9 mouse cellular contexts compared by ENCODE assay signal in the genomic region with DNA sequence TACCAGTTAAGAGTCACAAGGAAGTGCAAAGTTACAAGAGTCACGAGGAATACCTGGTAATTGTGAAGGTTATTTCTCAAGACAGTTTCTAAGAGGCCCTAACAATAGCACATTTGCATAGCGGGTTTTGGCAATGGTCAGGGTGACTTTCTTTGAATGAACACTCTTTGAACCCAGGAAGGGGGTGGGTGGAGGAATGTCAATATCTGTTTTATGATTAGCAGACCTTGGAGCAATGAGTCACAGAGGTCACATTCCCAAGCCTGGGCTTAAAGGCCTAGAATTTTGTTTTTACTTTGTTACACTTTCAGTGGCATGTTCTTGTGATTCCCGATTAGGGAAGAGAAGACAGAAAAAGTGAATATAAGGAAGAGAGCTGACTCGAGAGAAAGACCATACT. TPM values are rescaled to one million over a fixed set of nuclear protein-coding genes. Genes with fewer than 3 reads are reported as not detected.
"Had no signal": no experiment of that assay in that cellular context is flagged by ENCODE, and none has a peak within 500 bp of the region (broad histone marks: within the 10 kb centered on the region; RNA-seq: fewer than 3 reads in every experiment).

No protein-coding gene starts in this region.

RNA-seq across cellular contexts. Expression of gene Rxfp1, which starts 49.6 kb away (rescaled TPM):
- total RNA-seq: gastrocnemius, adult 18-20 months; gastrocnemius, postnatal 14 days; gastrocnemius, postnatal 36 days had no signal
- polyA plus RNA-seq: hindbrain, embryonic 10.5 days; hindbrain, embryonic 12.5 days; kidney, embryonic 14.5 days; kidney, embryonic 16.5 days; liver, embryonic 13.5 days; liver, embryonic 15.5 days had no signal
